Mouse (Mus musculus) 3T3-L1 (cell line): ENCODE results near the gene Tcp11.
A peak's percentile ranks its signal among the peaks of the same experiment; 100 is the strongest.

Source experiments
- DNase-seq: peaks from one replicate; pipeline ENCODE4 v3.0.0-alpha.2; 2015; ENCODE audit warnings: low read depth, low spot score

Tcp11 gene

DNA sequence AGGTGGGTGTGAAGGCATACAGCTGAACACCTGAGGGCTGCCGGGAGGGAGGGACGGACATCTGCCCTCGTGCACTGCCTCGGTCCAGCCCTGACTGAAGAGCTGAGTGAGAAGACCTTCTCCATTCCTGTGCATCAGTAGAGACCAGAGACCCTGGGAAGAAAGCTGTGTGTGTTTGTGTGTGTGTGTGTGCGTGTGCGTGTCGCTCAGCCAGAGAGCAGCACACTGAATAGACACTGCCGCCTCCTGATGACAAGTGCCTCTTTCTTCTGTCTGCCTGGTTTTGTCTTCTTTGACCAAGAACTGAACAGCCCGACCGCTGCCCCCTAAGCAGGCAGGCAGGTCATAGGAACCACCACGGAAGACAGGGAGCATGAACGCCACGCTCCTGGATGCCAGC, 39.1 kb downstream of the Tcp11 start:
- no peak for DNase-seq

DNA sequence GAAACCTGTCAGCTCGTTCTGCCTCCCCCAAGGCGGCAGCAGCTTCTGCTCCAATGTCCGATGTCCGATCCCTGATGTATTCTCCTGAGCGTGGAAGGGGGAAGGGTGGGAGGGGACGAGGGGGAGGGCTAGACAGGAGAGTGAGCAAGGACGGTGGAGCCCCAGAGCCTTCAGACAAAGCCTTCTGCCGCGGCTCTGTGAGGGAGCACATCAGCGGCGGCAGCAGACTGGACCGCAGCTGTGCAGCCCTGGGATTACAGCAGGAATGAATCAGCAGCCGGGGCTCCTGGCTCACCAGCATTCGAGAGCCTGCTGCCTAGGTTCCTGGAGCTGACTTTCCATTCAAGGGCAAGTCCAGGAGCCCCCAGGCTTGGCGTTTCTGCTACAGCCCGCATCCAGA, 39.8 kb downstream of the Tcp11 start:
- DNase-seq, result no peak

DNA sequence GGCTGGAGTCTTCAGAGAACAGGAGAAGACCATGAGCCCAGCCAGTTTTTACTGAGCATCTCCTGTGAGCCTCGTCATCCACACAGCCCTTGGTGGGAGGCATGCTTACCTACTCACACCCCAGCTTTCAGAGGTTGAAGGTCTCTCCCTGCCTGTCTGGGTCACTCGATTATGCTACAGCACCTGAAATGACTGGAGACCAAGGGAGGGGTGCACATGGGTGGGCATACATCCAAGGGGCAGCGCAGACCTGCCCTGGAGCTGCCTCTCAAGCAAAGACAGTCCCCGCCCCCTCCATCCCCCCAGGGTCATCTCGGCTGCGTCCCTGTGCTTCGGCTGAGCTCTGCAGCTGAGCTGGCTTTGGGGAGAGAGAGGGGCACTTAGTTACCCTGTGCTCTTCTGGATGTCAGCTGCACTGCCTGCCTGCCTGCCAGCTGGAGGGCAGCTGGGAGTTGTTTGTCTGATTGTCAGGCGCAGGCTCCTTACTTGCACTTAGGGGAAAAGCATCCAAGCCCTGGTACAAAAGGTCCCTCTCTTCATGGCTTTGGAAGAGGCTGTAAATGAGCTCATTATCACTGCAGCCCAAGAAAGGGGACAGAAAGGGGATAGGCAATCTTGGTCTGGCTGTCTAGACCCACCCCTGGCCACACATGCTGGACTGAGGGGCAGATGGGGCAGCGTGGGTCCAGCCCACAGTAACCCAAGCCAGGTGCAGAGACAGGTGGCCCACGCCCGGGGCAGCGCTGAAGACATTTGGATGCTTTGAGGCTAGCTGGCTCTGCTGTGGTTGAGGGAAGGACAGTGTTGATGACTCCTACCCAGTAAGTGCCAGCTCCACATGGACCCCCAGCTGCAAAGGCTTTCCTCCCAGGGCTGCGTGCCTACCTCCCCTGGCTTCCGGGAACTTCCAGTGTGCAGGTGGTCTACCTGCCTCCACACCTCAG, 43.4 kb downstream of the Tcp11 start:
- no peak for DNase-seq

DNA sequence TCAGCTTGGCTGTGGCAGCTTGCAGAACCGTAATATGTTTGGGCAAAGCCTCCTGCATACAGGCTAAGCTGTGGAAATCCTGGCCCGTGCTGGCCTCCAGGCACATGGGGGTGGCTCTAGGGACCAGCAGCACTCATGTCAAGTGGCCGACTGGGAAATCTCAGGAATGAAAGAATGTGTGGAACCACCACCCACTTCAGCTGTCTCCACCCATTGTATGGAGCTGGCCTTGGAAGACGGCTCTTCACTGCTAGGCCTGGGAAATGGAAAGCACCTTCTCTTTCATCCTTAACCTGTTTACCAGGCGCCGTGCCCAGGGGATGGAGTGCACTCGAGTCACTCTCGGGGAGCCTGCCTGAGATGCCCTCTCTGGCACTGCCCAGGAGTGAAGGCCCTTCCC, 45.5 kb downstream of the Tcp11 start:
- DNase-seq, result peak; percentile 16

DNA sequence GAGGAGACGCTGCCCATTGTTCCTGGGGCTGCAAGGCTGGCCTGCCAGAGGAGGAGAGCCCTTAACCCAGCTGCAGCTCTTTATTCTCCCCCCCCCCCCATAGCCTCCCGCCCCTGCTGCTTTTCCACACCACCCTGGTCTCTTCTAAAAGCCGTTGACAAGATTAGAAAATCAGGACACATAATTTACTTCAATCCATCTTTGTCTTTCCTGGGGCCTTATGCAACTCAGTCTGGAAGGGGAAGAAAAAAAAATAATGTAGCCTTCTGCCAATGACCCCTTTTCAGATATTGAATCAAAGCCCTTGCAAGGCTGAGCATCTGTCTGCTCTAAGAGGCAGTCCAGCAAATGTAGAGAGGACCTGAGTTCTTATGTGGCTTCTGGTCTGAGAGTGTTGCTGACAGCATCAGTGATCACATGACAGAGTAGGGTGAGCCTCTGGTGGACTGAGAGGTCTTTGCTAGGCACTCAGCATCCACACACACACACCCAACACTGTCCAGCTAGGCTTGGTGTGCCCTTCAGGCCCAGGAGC, 47.3 kb downstream of the Tcp11 start:
- no peak for DNase-seq

DNA sequence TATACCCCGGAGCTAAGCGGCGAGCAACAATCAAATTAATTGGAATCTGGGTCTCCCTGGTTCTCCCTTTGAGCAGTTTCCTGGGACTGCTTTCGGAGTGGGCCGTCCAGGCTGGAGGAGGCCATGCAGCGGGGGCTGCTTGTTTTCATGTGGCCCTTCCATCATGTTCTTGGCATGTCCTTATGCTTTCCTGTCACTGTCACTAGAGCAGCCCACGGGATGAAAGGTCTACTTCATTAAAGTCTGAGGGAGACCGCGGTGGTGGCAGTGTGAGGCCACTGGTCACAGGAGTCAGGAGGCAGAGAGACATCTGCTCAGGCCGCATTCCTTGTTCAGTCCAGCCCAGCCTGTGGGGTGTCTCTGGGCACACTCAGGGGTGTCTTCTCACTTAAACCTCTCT, 48.2 kb downstream of the Tcp11 start:
- DNase-seq, result no peak

DNA sequence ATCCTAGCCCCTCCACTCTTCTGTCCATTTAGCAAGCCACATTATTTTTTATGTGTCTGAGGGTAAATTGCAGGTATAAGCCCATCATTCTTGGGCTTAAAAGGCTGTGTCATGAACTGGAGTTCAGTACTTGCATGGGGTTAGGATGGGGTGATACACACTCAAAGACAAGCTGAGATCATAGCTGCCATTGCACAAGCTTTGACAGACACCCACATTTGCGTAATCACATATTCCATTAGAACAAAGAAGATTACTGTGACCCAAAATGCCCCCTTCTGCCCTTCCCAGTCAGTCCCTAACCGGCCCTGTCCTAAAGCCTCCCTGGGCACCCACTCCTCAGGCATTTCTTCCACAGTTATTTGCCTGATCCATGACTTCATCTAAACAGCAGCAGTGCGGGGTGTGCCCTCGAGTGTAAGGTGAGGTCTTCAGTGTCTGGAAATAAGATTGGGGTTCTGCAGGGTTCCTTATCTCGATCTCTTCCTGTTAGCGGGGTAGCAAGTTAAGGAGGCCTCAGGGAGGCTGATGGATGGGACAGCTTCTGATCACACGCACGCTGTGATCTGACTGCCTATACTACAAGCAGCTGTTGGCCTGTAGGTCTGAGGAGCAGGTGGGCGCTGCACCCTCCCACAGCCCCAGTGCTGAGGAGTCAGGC, 49.0 kb downstream of the Tcp11 start:
- DNase-seq, result no peak

DNA sequence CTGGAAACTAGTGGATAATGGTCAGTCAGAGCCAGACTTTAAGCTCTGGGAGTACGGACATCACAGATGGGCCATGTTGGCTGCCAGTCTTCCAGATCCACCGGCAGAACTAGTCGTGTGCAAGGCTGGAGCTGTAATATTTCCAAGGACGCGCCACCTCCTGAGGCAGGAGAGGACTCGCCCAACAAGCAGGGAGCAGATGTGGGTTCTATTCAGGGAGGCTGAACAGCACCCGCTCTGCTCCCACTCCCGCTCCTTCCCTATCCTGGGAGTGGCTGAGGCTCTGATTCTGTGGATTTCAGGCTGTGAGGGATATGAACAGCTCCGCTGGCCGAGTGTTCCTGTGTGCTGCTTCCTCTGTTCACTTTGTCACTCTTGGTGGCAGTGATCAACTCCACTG, 50.0 kb downstream of the Tcp11 start:
- no peak for DNase-seq

DNA sequence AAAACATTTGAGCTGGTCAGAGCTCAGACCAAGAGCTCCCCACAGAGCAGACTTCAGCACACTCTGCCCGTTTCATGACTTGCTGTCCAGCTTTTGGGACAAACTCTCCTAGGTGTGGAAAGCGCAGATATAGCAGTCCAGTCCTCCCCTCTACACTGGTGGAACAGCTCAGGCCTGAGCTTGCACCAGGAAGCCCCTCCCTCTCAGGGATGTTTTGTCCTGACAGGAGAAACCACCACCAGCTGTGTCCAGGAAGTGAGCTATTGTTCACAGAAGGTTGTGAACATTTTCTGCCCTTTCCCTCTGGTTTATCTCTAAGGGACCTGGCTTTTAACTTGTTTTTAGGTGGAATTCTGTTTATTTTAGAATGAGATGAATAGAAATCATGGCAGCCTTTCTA, 51.1 kb downstream of the Tcp11 start:
- no peak for DNase-seq

DNA sequence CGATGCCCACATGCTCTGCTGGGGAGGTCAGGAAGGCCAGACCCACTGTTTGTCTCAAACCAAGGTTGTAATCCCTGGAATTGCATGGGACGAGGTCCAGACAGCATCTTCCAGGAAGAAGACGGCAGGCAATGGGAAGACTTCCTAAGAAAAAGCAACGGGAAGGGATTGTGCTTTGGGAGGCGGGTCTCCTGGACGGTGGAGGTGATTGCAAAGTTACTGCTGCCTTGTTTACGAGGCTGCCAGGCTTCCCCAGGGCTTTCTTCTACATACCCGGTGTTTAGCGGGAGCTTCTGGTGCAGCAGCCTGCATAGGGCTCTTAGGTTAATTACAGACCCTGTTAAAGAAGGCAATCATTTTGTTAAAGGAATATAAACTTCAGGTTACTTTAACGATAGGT, 52.2 kb downstream of the Tcp11 start:
- no peak for DNase-seq

DNA sequence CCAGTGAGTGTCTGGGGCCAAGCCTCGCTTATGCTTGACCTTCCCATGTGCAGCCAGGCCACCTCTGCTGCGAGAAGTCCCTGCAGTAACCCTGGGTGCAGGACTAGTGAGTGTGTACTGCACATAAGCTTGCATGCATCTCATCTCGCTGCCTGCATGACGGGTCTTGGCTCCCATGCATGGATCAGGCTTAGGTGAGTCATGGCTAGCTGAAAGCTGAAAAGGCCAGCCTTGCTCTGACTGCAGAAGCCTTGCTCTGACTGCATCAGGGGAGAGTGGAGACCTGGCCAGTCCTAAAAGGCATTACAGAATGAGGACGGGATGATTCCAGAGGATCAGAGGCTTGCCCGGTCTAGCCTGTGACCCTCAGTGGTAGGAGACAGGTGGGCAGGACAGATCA, 53.2 kb downstream of the Tcp11 start:
- DNase-seq, result no peak

DNA sequence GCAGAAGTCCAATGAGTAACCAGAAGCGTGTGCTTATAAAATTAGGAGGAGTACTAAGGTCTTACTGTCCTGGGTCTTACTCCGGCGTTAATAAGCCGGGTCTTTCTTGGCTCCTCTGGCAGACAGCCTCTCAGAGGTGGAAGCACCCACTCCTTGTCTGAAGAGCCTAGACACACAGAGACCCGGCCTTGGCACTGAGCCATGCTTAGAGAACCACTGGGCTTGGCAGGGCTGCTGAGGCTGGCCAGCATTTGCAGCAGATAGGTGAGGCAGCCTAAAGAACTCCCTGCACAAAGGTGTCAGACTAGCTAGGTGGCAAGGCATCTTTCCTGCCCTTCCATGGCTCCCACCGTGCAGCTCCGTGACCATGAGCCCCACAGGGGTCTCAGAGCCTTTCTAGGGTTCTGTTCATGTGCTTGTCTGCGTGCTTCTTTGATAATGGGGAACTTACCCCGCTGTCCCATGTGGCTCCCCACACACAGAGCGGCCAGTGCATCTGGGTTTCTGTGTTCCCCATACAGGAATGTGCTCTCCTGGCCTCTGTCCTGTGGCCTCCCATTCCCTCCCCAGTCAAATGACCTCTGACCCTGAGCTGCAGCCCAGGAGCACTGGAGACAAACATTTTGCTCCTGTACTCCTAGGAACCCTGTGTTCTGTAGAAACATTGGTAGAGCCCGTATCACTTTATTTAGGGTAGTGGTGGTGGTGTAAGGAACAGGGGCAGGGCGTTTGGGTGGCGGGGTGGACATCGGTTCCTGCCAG, 54.1 kb downstream of the Tcp11 start:
- no peak for DNase-seq

DNA sequence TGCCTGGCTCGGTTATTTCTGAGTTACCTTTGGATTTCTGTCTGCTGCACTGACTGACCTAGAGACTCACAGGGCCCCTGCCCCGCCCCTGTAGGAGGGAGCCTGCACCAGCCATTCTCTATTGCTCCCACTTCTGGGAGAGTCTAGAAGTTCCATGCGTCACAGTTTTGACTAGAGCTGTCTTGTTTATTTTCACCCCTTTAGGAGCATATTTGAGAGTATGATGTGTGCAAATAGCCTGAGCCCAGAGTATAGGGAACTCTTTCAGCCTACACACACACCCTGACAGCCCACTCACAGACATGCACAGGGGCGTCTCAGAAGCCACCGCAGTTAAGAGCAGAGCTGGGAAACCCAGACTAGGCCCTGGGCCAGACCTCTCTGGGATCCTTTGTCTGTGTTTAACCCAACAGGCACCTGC, 54.9 kb downstream of the Tcp11 start:
- DNase-seq, result peak; percentile 13

DNA sequence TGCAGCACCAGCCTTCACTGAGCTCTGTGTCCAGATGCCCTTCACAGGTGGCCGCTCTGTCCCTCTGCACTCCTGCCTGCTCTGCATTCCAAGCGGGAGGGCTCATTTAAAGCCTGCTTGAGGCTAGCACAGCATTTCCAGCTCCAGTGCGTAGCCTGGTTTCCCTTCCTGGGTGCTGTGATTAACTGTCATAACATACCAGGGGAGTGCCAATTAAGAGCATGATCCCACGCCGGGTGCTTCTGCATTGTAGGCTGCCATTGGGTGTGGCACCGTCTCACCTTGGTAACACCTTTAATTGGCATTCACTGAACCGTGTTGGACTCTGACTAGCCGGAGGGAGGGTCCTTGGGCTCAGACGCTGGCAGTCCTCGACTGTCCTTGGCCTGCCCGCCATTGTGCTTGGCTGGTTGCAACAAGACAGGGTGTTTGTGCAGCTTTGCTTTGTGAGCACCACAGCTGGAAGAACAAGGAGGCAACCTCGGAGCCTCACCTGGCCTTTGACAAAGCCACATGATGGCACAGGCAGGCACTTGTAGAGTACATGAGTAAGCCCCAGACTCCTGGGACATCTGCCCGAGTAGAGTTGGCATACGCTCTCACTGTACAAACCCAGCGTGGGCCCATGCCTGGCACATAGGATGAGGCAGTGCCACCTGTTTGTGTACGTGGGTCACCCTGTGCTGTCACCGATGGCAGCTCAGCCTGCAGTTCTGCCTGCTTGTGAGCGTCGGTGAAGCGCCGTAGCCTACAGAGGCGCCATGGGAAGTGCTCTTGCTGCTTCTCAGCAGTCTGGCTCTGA, 57.4 kb downstream of the Tcp11 start:
- no peak for DNase-seq

DNA sequence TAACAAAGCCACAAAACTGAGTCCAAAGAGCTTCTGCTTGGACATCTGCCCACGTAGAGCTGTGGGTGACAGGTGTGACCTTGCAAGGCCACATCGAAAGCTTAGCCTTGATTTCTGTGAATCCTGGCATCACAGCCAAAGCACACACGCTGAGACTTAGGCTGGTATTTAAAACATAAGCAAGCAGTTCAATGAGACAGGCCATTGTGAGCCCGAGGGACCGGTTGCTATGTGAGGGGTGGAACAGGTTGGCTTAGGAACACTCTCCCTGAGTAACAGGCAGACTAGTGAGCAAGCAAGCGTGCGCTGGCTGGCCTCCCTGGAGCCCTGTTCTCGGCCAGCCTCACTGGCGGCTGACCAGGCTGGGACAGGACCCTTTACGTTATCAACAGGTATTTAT, 58.5 kb downstream of the Tcp11 start:
- DNase-seq, result no peak

DNA sequence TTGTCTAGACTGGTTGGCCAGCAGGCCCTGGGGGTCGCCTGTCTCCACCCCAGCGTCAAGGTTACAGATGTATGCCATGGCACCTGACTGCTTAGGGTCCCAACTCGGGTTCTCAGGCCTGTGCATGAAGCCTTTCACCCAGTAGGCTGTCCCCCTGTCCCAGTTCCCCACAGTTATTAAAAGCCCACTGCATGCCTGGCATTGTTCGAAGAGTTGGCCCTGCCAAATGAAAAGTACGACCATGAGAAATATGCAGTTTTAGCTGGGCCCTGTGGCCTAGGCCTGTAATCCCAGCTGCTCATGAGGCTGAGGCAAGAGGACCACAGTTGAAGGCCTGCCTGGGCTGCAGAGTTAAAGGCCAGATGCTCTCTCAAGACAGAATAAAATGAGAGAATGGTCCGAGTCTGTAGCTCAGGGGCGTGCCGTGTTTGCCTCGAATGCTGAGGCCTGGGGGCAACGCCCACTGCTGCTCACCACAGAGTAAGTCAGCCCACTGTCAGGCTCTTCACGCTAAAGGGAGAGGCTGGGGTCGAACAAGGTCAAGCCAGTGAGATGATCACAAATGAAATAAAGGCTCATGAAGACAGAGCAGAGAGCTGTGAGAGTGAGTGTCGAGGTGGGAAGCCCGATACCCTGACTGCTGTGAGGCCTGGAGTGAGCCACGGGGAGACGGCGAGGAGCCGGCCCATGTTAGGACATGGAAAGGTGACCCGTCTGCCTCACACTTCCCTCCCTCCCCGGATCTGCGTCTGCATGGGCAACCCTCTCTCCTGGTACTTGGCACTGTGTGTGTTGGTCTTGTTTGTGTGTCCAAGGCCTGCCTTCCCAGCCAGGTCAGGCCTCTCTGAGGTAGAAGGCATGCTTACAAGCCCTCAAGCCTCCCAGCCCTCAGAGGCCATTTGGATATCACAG, 60.4 kb downstream of the Tcp11 start:
- DNase-seq, result no peak

DNA sequence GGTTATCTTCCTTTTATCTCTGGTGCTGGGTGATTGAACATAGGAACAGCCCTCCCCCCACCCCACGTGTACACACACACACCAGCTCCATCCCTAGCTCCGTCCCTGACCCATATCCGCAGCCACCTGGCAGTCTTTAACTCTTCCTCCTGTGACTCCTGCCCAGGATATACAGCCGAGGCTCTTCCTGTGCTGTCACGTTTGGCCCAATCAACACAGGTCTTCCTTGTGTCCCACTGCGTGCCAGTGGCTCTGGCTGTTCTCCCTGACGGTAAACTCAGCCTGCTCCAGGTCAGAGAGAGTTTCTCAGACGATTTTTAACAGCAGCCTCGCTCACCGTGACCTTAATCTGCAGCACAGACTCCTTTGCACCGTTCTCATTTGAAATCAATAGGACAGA, 61.7 kb downstream of the Tcp11 start:
- no peak for DNase-seq

DNA sequence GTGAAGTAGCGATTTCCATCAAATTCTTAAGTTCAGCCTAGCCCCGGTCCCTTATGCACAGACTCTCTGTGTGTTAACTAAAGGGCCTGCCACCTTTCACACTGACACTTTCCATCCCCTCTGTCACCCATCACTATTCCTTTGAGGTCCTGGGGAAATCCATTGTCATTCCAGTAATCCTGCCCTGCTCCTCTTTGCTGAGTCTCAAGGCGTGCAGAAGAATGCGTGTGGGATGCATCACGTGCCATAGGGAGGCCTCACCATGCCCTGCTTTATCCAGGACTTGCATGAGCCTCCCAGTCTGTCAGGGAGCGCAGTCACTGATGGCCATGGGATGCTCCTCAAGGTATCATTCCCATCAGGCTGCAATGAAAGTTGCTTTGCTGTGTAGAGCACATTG, 62.1 kb downstream of the Tcp11 start:
- DNase-seq, result no peak
